Mouse (Mus musculus) kidney, embryonic 16.5 days (tissue): Measurements from ENCODE around the gene Vmn1r184. TPM values are rescaled to one million over a fixed set of nuclear protein-coding genes. Genes with fewer than 3 reads are reported as not detected.
"Not testable (repeated sequence)": the region's sequence is repeated elsewhere in the genome, so short reads cannot be mapped to it uniquely, and the experiment has no call there.

Source experiments
- ATAC-seq: fragments of 200-750 bp; cut with Nextera tagmentation; 2 replicates; pipeline ENCODE4 v1.8.0; 2017; ENCODE audit warnings: moderate TSS enrichment; ENCODE audit not compliant: low FRiP score, low TSS enrichment
- H3K27ac ChIP-seq: fragments of 300-500 bp; sonication (generic); 2 replicates; pipeline ENCODE4 v1.5.1; 2014; ENCODE audit warnings: low read length
- H3K27me3 ChIP-seq: fragments of 300-500 bp; sonication (generic); 2 replicates; pipeline ENCODE4 v1.6.1; 2014; ENCODE audit warnings: low read length, control low read depth, mixed read lengths; ENCODE audit not compliant: insufficient read depth
- H3K36me3 ChIP-seq: fragments of 300-500 bp; sonication (generic); 2 replicates; pipeline ENCODE4 v1.6.1; 2014; ENCODE audit warnings: low read length, control low read depth, mixed read lengths; ENCODE audit not compliant: insufficient read depth
- H3K4me1 ChIP-seq: fragments of 300-500 bp; sonication (generic); 2 replicates; pipeline ENCODE4 v1.6.1; 2014; ENCODE audit warnings: low read length, control low read depth, mixed read lengths; ENCODE audit not compliant: insufficient read depth
- H3K4me2 ChIP-seq: fragments of 300-500 bp; sonication (generic); replicated peaks from 2 replicates; pipeline ENCODE4 v1.6.1; 2014; ENCODE audit warnings: low read depth, low read length
- H3K4me3 ChIP-seq: fragments of 300-500 bp; sonication (generic); 2 replicates; pipeline ENCODE4 v1.5.1; 2014; ENCODE audit warnings: mild to moderate bottlenecking, low read length
- H3K9ac ChIP-seq: fragments of 300-500 bp; sonication (generic); replicated peaks from 2 replicates; pipeline ENCODE4 v1.6.1; 2014; ENCODE audit warnings: low read length
- H3K9me3 ChIP-seq: fragments of 300-500 bp; sonication (generic); 2 replicates; pipeline ENCODE4 v1.6.1; 2016; ENCODE audit warnings: low read length, control low read depth
- WGBS: fragments of 180-500 bp; shearing (Covaris S2); extraction: QIAGEN DNeasy Blood & Tissue Kit; methylation state at CpG from one replicate; pipeline ENCODE4 v1.1.7; 2014; 5-methylcytosine and 5-hydroxymethylcytosine counted together
- polyA plus RNA-seq: library from polyadenylated mRNA; unstranded; fragments of >200 nt; fragmentation: Nextera tagmentation; extraction: Ambion mirVana; gene quantifications from 2 replicates; pipeline ENCODE4 v1.2.1, GENCODE M21; 2015

The Vmn1r184 gene
- not detected in 2 replicates for polyA plus RNA-seq

GRCm38 (mm10) chr7:26260034-26260433, at the start of gene Vmn1r184:
Vmn1r184 (plus strand) TSS chr7:26260334.
- WGBS: 78% methylated on average over 1 of the region's 1 CpGs
- H3K4me1 ChIP-seq, H3K4me2 ChIP-seq, ATAC-seq, H3K27ac ChIP-seq, H3K9me3 ChIP-seq, H3K9ac ChIP-seq, H3K27me3 ChIP-seq, H3K36me3 ChIP-seq, H3K4me3 ChIP-seq: not testable (repeated sequence)

- not testable (repeated sequence) for H3K9me3 ChIP-seq, H3K4me3 ChIP-seq, H3K4me1 ChIP-seq, H3K9ac ChIP-seq, H3K27me3 ChIP-seq, H3K4me2 ChIP-seq, ATAC-seq, H3K27ac ChIP-seq, H3K36me3 ChIP-seq
- WGBS: 88% methylated on average over 7 of the region's 8 CpGs
These were observed 43.5 kb downstream of the Vmn1r184 start for GRCm38 (mm10) chr7:26303429-26304166.

- H3K27me3 ChIP-seq, ATAC-seq: not testable (repeated sequence)
- WGBS: 48% methylated on average over 2 of the region's 2 CpGs
These were observed 46.8 kb downstream of the Vmn1r184 start, which contains the start of gene Cyp2a4 for GRCm38 (mm10) chr7:26306926-26307325. Cyp2a4 (plus strand) TSS chr7:26307169.

GRCm38 (mm10) chr7:26311786-26312185, 51.7 kb downstream of the Vmn1r184 start:
- H3K4me1 ChIP-seq, H3K4me3 ChIP-seq, H3K4me2 ChIP-seq, H3K27me3 ChIP-seq, H3K27ac ChIP-seq, ATAC-seq, H3K36me3 ChIP-seq, H3K9ac ChIP-seq, H3K9me3 ChIP-seq: not testable (repeated sequence)
- WGBS: 84% methylated on average over 4 of the region's 4 CpGs

More at GRCm38 (mm10) chr7:26306926-26307325, 46.8 kb downstream of the Vmn1r184 start, which contains the start of gene Cyp2a4:
- not testable (repeated sequence) for H3K4me2 ChIP-seq, H3K27ac ChIP-seq, H3K4me3 ChIP-seq, H3K36me3 ChIP-seq, H3K9ac ChIP-seq, H3K9me3 ChIP-seq, H3K4me1 ChIP-seq

GRCm38 (mm10) chr7:26315194-26315593, 55.1 kb downstream of the Vmn1r184 start:
- H3K4me3 ChIP-seq, H3K4me1 ChIP-seq, H3K9ac ChIP-seq, H3K4me2 ChIP-seq, ATAC-seq, H3K9me3 ChIP-seq, H3K27me3 ChIP-seq, H3K27ac ChIP-seq, H3K36me3 ChIP-seq: not testable (repeated sequence)
- WGBS: 93% methylated on average over 2 of the region's 2 CpGs

- 83% methylated on average over 4 of the region's 4 CpGs for WGBS
- not testable (repeated sequence) for H3K36me3 ChIP-seq, H3K4me2 ChIP-seq, H3K4me3 ChIP-seq, H3K4me1 ChIP-seq, H3K9ac ChIP-seq, H3K27me3 ChIP-seq, H3K9me3 ChIP-seq, H3K27ac ChIP-seq, ATAC-seq
These were observed 55.7 kb downstream of the Vmn1r184 start for GRCm38 (mm10) chr7:26315809-26316208.

Other genes starting within 250 kb of the Vmn1r184 start
- gene Cyp2b13, start 198.8 kb upstream of the Vmn1r184 start, polyA plus RNA-seq: not detected in 2 replicates
- not detected in 2 replicates for gene Cyp2b9, start 86.9 kb upstream of the Vmn1r184 start, polyA plus RNA-seq
- gene Cyp2a4, start 46.8 kb downstream of the Vmn1r184 start, polyA plus RNA-seq: not detected in 2 replicates
- gene Nlrp9c, start 143.4 kb downstream of the Vmn1r184 start, polyA plus RNA-seq: not detected in 2 replicates
- not detected in 2 replicates for gene Nlrp4a, start 174.8 kb downstream of the Vmn1r184 start, polyA plus RNA-seq